In the genomic region with DNA sequence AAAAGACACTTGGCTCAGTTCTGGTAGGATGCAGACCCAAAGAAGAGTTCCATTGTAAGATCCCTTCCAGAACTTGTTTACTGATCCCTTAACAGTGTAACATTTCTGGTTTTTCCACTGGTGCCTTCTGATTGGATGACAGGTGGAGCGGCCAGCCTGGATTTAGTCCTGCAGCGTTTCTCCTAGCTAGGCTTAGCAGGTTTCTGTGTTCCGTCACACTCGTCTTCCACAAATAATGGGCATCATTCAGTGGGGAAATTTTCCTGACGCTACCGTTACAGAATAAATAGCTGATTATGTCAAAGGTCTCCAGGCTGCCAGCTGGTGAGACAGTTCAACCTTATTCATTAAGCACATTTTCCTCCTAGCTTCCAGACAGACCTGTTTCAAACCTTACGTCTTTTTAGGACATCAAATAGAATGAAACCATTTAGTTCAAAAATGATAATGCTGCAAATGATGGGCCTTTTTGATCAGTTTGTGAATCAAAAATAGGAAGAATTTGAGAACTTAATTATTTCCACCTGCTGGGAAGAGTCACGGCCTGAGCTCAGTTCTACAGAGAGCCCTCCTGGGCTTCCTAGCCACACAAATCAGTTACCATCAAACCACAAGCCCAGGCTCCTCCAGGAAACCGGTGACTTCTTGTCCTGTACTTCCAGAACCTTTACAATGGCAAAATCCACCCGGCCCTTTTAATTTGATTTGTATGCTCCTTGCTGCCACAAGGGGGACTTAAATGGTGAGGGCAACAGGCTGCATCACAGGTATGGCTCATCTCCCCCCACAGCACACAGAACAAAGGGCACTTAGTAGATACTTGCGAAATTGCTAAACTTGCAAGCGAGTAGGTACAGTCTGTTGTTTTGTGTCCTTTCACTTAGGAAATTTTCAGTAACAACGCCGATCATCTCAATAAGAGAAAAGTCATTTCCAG, we compare ENCODE assay signal across 9 mouse cellular contexts.
A peak's percentile ranks its signal among the peaks of the same experiment; 100 is the strongest.
DNase-seq lines count a peak whose midpoint lies in the region; ATAC-seq and TF ChIP-seq lines count a peak whose summit lies in the region.
"Had no signal": no experiment of that assay in that cellular context is flagged by ENCODE, and none has a peak within 500 bp of the region (broad histone marks: within the 10 kb centered on the region; RNA-seq: fewer than 3 reads in every experiment).

No protein-coding gene starts in this region.

- no peak for ATAC-seq in heart, embryonic 13.5 days (ENCODE audit: extremely low read depth, insufficient number of reproducible peaks, low FRiP score, low TSS enrichment)

- H3K27ac ChIP-seq in heart, embryonic 13.5 days (replicated peaks) = no peak overlapping the region
- H3K27ac ChIP-seq in embryonic fibroblast, embryonic 13.5 days (ENCODE audit: insufficient read depth, low read length) = no peak overlapping the region
- H3K27ac ChIP-seq in liver, adult 2 months (replicated peaks; ENCODE audit: insufficient read depth, low read depth, low read length) = peak overlapping the region; percentile 41
- H3K27ac ChIP-seq: neural tube, embryonic 12.5 days had no signal

- TF ChIP-seq POLR2A in embryonic fibroblast, embryonic 13.5 days (IDR thresholded peaks at IDR 0.05; ENCODE audit: low read depth, low read length) = no peak
- no peak for TF ChIP-seq POLR2A in liver, adult 2 months (IDR thresholded peaks at IDR 0.05; ENCODE audit: extremely low read depth, insufficient read depth, low read length)

- H3K9me3 ChIP-seq in heart, embryonic 13.5 days = no peaks in the 10 kb centered on the region
- H3K9me3 ChIP-seq: neural tube, embryonic 12.5 days had no signal

- 0 out of 2 replicates have a peak overlapping the region, but pooled peaks have one; percentile 9 for H3K4me3 ChIP-seq in heart, embryonic 13.5 days
- H3K4me3 ChIP-seq in embryonic fibroblast, embryonic 13.5 days (ENCODE audit: insufficient read depth, low read length) = no peak overlapping the region
- H3K4me3 ChIP-seq in liver, adult 2 months (ENCODE audit: insufficient read depth, low read depth, low read length) = peak overlapping the region; percentile 7; the same call in 1 of the 2 replicates

- DNase-seq in heart, adult 8-10 months (ENCODE audit: low spot score) = no peak
- peak; percentile 38 to 47 for DNase-seq in CD8-positive naive resting alpha-beta T cell, adult 2 months (ENCODE audit: low read depth in 2 of 2, low spot score in 2 of 2)
- DNase-seq in liver, adult 2 months (ENCODE audit: extremely low read depth, low read depth, low spot score) = peak; percentile 93
- peak; percentile 64 for DNase-seq in retina, embryonic 14.5 days (ENCODE audit: low spot score)
- no peak for DNase-seq in right cerebral cortex, adult 18-20 months
- no peak for DNase-seq in urinary bladder, postnatal 4 days (ENCODE audit: low spot score in 2 of 2)

- 28% methylated on average over 14 of the region's 14 CpGs for WGBS in heart, embryonic 13.5 days
- WGBS in liver, adult 2 months = 17% methylated on average over 14 of the region's 14 CpGs

- no peak overlapping the region for H3K9ac ChIP-seq in heart, embryonic 13.5 days
- H3K9ac ChIP-seq in liver, adult 2 months (ENCODE audit: low read depth, low read length) = no peak overlapping the region
- H3K9ac ChIP-seq: neural tube, embryonic 12.5 days had no signal

- H3K36me3 ChIP-seq in heart, embryonic 13.5 days = no peaks in the 10 kb centered on the region
- H3K36me3 ChIP-seq in liver, adult 2 months (ENCODE audit: control insufficient read depth, insufficient read depth, low read length) = no peaks in the 10 kb centered on the region
- H3K36me3 ChIP-seq: neural tube, embryonic 12.5 days had no signal

- H3K79me2 ChIP-seq in liver, adult 2 months (ENCODE audit: control insufficient read depth, insufficient read depth, low read length) = peaks cover 9% of the 10 kb centered on the region; the same call in 1 of the 2 replicates

- peak; percentile 34; the same call in 1 of the 2 replicates for TF ChIP-seq CTCF in embryonic fibroblast, embryonic 13.5 days (IDR thresholded peaks at IDR 0.05; ENCODE audit: borderline replicate concordance, insufficient read depth, low read length)
- TF ChIP-seq CTCF in liver, adult 2 months (IDR thresholded peaks at IDR 0.05; ENCODE audit: low read depth, low read length) = peak; percentile 60

- H3K4me1 ChIP-seq in heart, embryonic 13.5 days = peaks cover 33% of the 10 kb centered on the region
- H3K4me1 ChIP-seq in embryonic fibroblast, embryonic 13.5 days (ENCODE audit: control insufficient read depth, insufficient read depth, low read length) = peaks cover 4% of the 10 kb centered on the region; the same call in 1 of the 2 replicates
- peaks cover 9% of the 10 kb centered on the region for H3K4me1 ChIP-seq in liver, adult 2 months (ENCODE audit: control insufficient read depth, insufficient read depth, low read length)

- peaks cover 97% of the 10 kb centered on the region for H3K27me3 ChIP-seq in heart, embryonic 13.5 days (replicated peaks)
- H3K27me3 ChIP-seq in liver, adult 2 months (ENCODE audit: control insufficient read depth, insufficient read depth, low read length) = no peaks in the 10 kb centered on the region

- no peak overlapping the region for H3K4me2 ChIP-seq in heart, embryonic 13.5 days

Comparison
In these comparisons a context has a peak if more than half of its experiments do, and no peak if none do; other contexts are left out.
1. DNase-seq: peak in CD8-positive naive resting alpha-beta T cell, adult 2 months (2 of 2), liver, adult 2 months (single experiment) and retina, embryonic 14.5 days (single experiment); none in heart, adult 8-10 months (single experiment), right cerebral cortex, adult 18-20 months (single experiment) and urinary bladder, postnatal 4 days (0 of 2).